Mouse (Mus musculus) CD8-positive naive resting alpha-beta T cell, adult 57 days (primary cell): Measurements from ENCODE around the gene Zg16. TPM values are rescaled to one million over a fixed set of nuclear protein-coding genes. Genes with fewer than 3 reads are reported as not detected.

Experiments used
- total RNA-seq: library from RNA; stranded (reverse); gene quantifications from one replicate; pipeline ENCODE4 v1.2.4, GENCODE M21; 2023

The Zg16 gene
- total RNA-seq = 4.4 TPM

GRCm38 (mm10) chr7:127087278-127088010 lies at the start of gene Zg16:
Zg16 (minus strand) TSS chr7:127087328.

GRCm38 (mm10) chr7:127121911-127122270 lies 34.8 kb upstream of the Zg16 start, which contains the start of gene Qprt:
Qprt (minus strand) TSS chr7:127122226.

GRCm38 (mm10) chr7:127091114-127091896 lies 4.2 kb upstream of the Zg16 start, which contains the start of gene AI467606:
AI467606 (plus strand) TSS chr7:127091359.

GRCm38 (mm10) chr7:127041851-127042672 lies 45.1 kb downstream of the Zg16 start, which contains the start of gene Kif22:
Kif22 (minus strand) TSS chr7:127042471.

GRCm38 (mm10) chr7:127026984-127027726 lies 60.0 kb downstream of the Zg16 start, which contains the start of gene Maz:
Maz (minus strand) TSS chr7:127027037.

GRCm38 (mm10) chr7:127020901-127021562 lies 66.1 kb downstream of the Zg16 start, which contains the start of the genes Gm42742 and Prrt2:
Gm42742 (minus strand) TSS chr7:127021097.
Prrt2 (minus strand) TSS chr7:127021211.

GRCm38 (mm10) chr7:127016971-127017949 lies 69.9 kb downstream of the Zg16 start, which contains the start of gene Pagr1a:
Pagr1a (minus strand) TSS chr7:127017352.

GRCm38 (mm10) chr7:127016481-127016485 lies 70.8 kb downstream of the Zg16 start, which contains the start of gene Pagr1b:
Pagr1b (minus strand) TSS chr7:127016484.

GRCm38 (mm10) chr7:127014320-127014719 lies 72.8 kb downstream of the Zg16 start, which contains the start of gene Mvp:
Mvp (minus strand) TSS chr7:127014621.

Other genes starting within 250 kb of the Zg16 start
- gene Doc2a, start 239.9 kb downstream of the Zg16 start, total RNA-seq = not detected
- 31.9 TPM for gene Hirip3, start 225.4 kb downstream of the Zg16 start, total RNA-seq
- gene Ino80e, start 225.0 kb downstream of the Zg16 start, total RNA-seq = 55.6 TPM
- gene Taok2, start 202.6 kb downstream of the Zg16 start, total RNA-seq = 95.7 TPM
- gene Tmem219, start 164.4 kb downstream of the Zg16 start, total RNA-seq = 26.0 TPM
- 36.8 TPM for gene Kctd13, start 158.4 kb downstream of the Zg16 start, total RNA-seq
- not detected for gene Asphd1, start 137.7 kb downstream of the Zg16 start, total RNA-seq
- 6.5 TPM for gene Sez6l2, start 136.8 kb downstream of the Zg16 start, total RNA-seq
- gene Cdipt, start 111.4 kb downstream of the Zg16 start, total RNA-seq = 125 TPM
- gene Cdiptos, start 111.2 kb downstream of the Zg16 start, total RNA-seq = not detected
- 25.6 TPM for gene Mvp, start 72.7 kb downstream of the Zg16 start, total RNA-seq
- gene Pagr1b, start 70.8 kb downstream of the Zg16 start, total RNA-seq = not detected
- gene Pagr1a, start 70.0 kb downstream of the Zg16 start, total RNA-seq = 3.0 TPM
- gene Gm42742, start 66.2 kb downstream of the Zg16 start, total RNA-seq = 43.4 TPM
- gene Prrt2, start 66.1 kb downstream of the Zg16 start, total RNA-seq = 2.1 TPM
- 202 TPM for gene Maz, start 60.3 kb downstream of the Zg16 start, total RNA-seq
- gene Kif22, start 44.9 kb downstream of the Zg16 start, total RNA-seq = 2.7 TPM
- 73.9 TPM for gene AI467606, start 4.0 kb upstream of the Zg16 start, total RNA-seq
- 37.4 TPM for gene Qprt, start 34.9 kb upstream of the Zg16 start, total RNA-seq
- 313 TPM for gene Spn, start 50.5 kb upstream of the Zg16 start, total RNA-seq
- gene Cd2bp2, start 108.7 kb upstream of the Zg16 start, total RNA-seq = 70.5 TPM
- 51.7 TPM for gene Tbc1d10b, start 121.1 kb upstream of the Zg16 start, total RNA-seq
- gene Mylpf, start 121.6 kb upstream of the Zg16 start, total RNA-seq = 24.1 TPM
- 9.8 TPM for gene Zfp553, start 145.7 kb upstream of the Zg16 start, total RNA-seq
- gene Sept1, start 145.8 kb upstream of the Zg16 start, total RNA-seq = 581 TPM
- 15.3 TPM for gene Zfp771, start 156.9 kb upstream of the Zg16 start, total RNA-seq
- gene Dctpp1, start 173.4 kb upstream of the Zg16 start, total RNA-seq = 20.0 TPM
- gene Sephs2, start 186.7 kb upstream of the Zg16 start, total RNA-seq = 27.3 TPM
- gene Itgal, start 208.9 kb upstream of the Zg16 start, total RNA-seq = 187 TPM